Mouse (Mus musculus) heart, embryonic 12.5 days (tissue): ENCODE measurements around the gene Pabpc5. TPM values are rescaled to one million over a fixed set of nuclear protein-coding genes. Genes with fewer than 3 reads are reported as not detected.
A peak's percentile ranks its signal among the peaks of the same experiment; 100 is the strongest.

Experiments used
- ATAC-seq: fragments of 200-750 bp; cut with Nextera tagmentation; 2 replicates; pipeline ENCODE4 v1.8.0; 2017; ENCODE audit warnings: moderate TSS enrichment, moderate library complexity; ENCODE audit not compliant: insufficient number of reproducible peaks, low FRiP score
- H3K27ac ChIP-seq: fragments of 300-500 bp; sonication (generic); 2 replicates; pipeline ENCODE4 v1.5.1; 2016; ENCODE audit warnings: mild to moderate bottlenecking, moderate library complexity; ENCODE audit not compliant: poor library complexity, severe bottlenecking
- H3K27me3 ChIP-seq: fragments of 300-500 bp; sonication (generic); replicated peaks from 2 replicates; pipeline ENCODE4 v1.6.1; 2016; ENCODE audit warnings: mild to moderate bottlenecking, moderate library complexity
- H3K36me3 ChIP-seq: fragments of 300-500 bp; sonication (generic); 2 replicates; pipeline ENCODE4 v1.6.1; 2016; ENCODE audit warnings: mild to moderate bottlenecking, moderate library complexity
- H3K4me1 ChIP-seq: fragments of 300-500 bp; sonication (generic); replicated peaks from 2 replicates; pipeline ENCODE4 v1.6.1; 2016; ENCODE audit warnings: mild to moderate bottlenecking
- H3K4me2 ChIP-seq: fragments of 300-500 bp; sonication (generic); 2 replicates; pipeline ENCODE4 v1.6.1; 2016; ENCODE audit warnings: mild to moderate bottlenecking, moderate library complexity
- H3K4me3 ChIP-seq: fragments of 300-500 bp; sonication (generic); 2 replicates; pipeline ENCODE4 v1.5.1; 2016; ENCODE audit warnings: mild to moderate bottlenecking
- H3K9ac ChIP-seq: fragments of 300-500 bp; sonication (generic); 2 replicates; pipeline ENCODE4 v1.6.1; 2016; ENCODE audit warnings: mild to moderate bottlenecking, moderate library complexity
- H3K9me3 ChIP-seq: fragments of 300-500 bp; sonication (generic); replicated peaks from 2 replicates; pipeline ENCODE4 v1.6.1; 2016; ENCODE audit warnings: mild to moderate bottlenecking, moderate library complexity
- WGBS: fragments of 180-500 bp; shearing (Covaris S2); methylation state at CpG from one replicate; pipeline ENCODE4 v1.1.7; 2016; 5-methylcytosine and 5-hydroxymethylcytosine counted together
- polyA plus RNA-seq: library from polyadenylated mRNA; unstranded; fragments of >200 nt; fragmentation: Nextera tagmentation; extraction: Ambion mirVana; gene quantifications from 2 replicates; pipeline ENCODE4 v1.2.1, GENCODE M21; 2016

Gene Pabpc5
- 0.40 and 0.63 TPM in 2 replicates for polyA plus RNA-seq

- Histone ChIP-seq H3K9ac (peak within 1 kb of the TSS; percentile 58; the same call in 1 of the 2 replicates), H3K36me3 (no peaks in the 10 kb centered on the region), H3K4me3 (peak within 1 kb of the TSS; percentile 51), H3K4me1 (no peaks in the 10 kb centered on the region), H3K9me3 (no peaks in the 10 kb centered on the region), H3K27me3 (no peaks in the 10 kb centered on the region), H3K27ac (peak within 1 kb of the TSS; percentile 62; the same call in 1 of the 2 replicates), H3K4me2 (peak within 1 kb of the TSS; percentile 61)
- ATAC-seq, result peak; percentile 84
- 3% methylated on average over 21 of the region's 21 CpGs for WGBS
These were observed at the start of gene Pabpc5 for GRCm38 (mm10) chrX:119927081-119927571. Gene Pabpc5, plus strand, starts transcription at chrX:119927196.

DNA sequence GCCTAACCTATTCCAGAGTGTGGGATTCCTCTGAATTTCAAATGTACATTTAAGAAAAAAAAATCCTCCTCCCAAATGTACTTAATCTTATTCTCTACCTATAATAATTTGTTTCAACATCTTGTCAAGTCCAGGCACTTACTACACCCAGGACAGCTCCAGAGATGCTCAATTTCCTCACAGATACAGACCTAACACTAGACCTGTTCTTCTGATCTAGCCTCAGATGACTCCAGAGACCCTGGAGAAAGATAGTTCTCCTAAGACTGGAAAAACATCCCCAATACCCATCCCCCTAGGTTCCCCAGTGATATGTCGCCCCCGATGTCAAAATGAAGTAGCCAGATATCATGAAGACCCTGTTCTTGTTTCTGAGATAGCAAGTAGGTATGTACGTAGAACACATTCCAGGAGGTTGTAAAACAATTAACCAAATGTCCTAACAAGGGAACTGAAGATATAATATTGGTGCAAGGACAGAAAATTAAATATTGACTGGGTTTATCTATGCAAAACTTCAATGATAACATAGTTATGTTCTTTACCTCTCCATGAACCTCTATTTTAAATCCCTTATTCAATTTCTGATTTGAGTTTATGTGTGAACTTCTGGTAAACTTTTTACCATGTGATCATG lies 39.9 kb upstream of the Pabpc5 start:
- H3K36me3 ChIP-seq, result no peaks in the 10 kb centered on the region
- H3K4me3 ChIP-seq, result no peak overlapping the region
- H3K4me2 ChIP-seq, result no peak overlapping the region
- WGBS, result 66% methylated on average over 3 of the region's 3 CpGs
- no peak for ATAC-seq
- no peaks in the 10 kb centered on the region for H3K27me3 ChIP-seq
- H3K9ac ChIP-seq, result no peak overlapping the region
- H3K27ac ChIP-seq, result no peak overlapping the region
- H3K9me3 ChIP-seq, result no peaks in the 10 kb centered on the region
- H3K4me1 ChIP-seq, result no peaks in the 10 kb centered on the region

DNA sequence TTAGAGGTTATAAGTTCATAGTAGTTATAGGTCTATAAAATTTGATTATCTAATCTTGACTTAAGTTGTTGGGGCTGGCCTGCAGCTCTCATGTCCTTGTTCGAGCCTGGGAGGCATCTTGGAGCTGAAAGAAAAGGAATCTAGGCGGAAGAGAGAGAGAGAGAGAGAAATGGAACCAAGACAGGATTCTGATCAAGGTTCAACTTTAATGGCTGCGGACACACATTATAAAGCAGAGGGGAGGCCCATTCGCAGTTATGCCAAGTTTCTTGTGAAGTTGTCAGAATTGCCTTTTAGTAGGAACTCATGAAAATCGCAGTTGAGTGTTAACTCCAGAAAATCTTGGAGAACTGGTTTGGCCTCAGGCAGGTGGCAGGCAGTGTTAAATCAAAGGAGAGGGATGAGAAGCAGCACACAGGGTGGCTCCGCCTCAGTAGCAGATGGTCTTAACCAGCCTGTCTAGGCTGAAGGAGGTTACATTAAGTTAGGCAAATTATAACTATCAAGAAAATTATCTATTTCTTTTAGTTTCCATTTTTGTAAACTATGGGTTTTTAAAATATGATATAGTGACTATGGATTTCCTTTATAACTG lies 38.6 kb upstream of the Pabpc5 start:
- Histone ChIP-seq H3K27me3 (no peaks in the 10 kb centered on the region), H3K9me3 (no peaks in the 10 kb centered on the region), H3K36me3 (no peaks in the 10 kb centered on the region), H3K4me3 (no peak overlapping the region), H3K9ac (no peak overlapping the region), H3K4me1 (no peaks in the 10 kb centered on the region), H3K27ac (no peak overlapping the region), H3K4me2 (no peak overlapping the region)
- ATAC-seq, result no peak
- WGBS, result 75% methylated on average over 6 of the region's 6 CpGs

- WGBS, result 82% methylated on average over 5 of the region's 5 CpGs
- H3K4me2 ChIP-seq, result peak overlapping the region; percentile 61
- no peaks in the 10 kb centered on the region for H3K9me3 ChIP-seq
- no peak overlapping the region for H3K4me3 ChIP-seq
- H3K9ac ChIP-seq, result no peak overlapping the region
- no peaks in the 10 kb centered on the region for H3K4me1 ChIP-seq
- no peak overlapping the region for H3K27ac ChIP-seq
- ATAC-seq, result no peak
- H3K27me3 ChIP-seq, result no peaks in the 10 kb centered on the region
- no peaks in the 10 kb centered on the region for H3K36me3 ChIP-seq
These were observed 856 bp downstream of the Pabpc5 start for GRCm38 (mm10) chrX:119927852-119928251.
